ENCODE assay signal across 11 mouse cellular contexts in the genomic region with DNA sequence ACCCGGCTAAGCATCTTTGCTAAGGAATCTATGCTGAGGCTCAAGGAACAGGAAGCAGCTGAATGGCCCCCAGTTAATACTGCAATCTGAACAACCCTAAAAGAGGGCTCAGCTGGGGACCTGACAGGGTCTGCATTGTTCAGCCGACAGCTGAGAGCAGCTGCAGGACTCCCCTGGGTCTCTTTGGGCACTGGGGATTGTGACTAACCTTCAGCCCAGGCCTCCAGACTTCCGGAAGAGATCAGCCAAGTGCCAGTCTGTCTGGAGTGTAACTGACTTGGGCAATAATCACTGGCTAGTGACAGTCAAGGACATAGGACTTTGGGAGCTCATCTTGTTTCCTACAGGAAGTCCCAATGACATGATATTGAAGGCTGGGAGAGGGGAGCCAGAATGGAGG.
DNase-seq lines count a peak whose midpoint lies in the region; ATAC-seq and TF ChIP-seq lines count a peak whose summit lies in the region.
"Had no signal": no experiment of that assay in that cellular context is flagged by ENCODE, and none has a peak within 500 bp of the region (broad histone marks: within the 10 kb centered on the region; RNA-seq: fewer than 3 reads in every experiment).

No protein-coding gene starts in this region.

- DNase-seq in heart, adult 18-20 months = peak; percentile 52 to 68
- DNase-seq in heart, adult 8-10 months (ENCODE audit: low spot score) = no peak
- DNase-seq in 3T3-L1 (ENCODE audit: low read depth, low spot score) = peak; percentile 60
- DNase-seq in heart, postnatal 0 days (ENCODE audit: low spot score) = no peak
- no peak for DNase-seq in left cerebral cortex, adult 9 months (ENCODE audit: low spot score in 2 of 2)
- no peak for DNase-seq in natural killer cell, adult 2 months (ENCODE audit: low spot score in 2 of 2)
- DNase-seq: kidney, adult 11 months; lung, postnatal 10 days; thymus, adult 2 months had no signal

- H3K27me3 ChIP-seq in embryonic facial prominence, embryonic 12.5 days = no peaks in the 10 kb centered on the region
- no peaks in the 10 kb centered on the region for H3K27me3 ChIP-seq in heart, postnatal 0 days (ENCODE audit: control insufficient read depth, insufficient read depth, low read length)

- no peak overlapping the region for H3K9ac ChIP-seq in embryonic facial prominence, embryonic 12.5 days
- no peak overlapping the region for H3K9ac ChIP-seq in heart, postnatal 0 days (replicated peaks; ENCODE audit: low read depth, low read length)

- H3K4me1 ChIP-seq in embryonic facial prominence, embryonic 12.5 days = peaks cover 64% of the 10 kb centered on the region
- H3K4me1 ChIP-seq in heart, postnatal 0 days (ENCODE audit: control insufficient read depth, insufficient read depth) = peaks cover 68% of the 10 kb centered on the region

- no peak for TF ChIP-seq CTCF in heart, postnatal 0 days (IDR thresholded peaks at IDR 0.05; ENCODE audit: low read depth)

- TF ChIP-seq EP300 in heart, postnatal 0 days (IDR thresholded peaks at IDR 0.05; ENCODE audit: low read depth) = 0 out of 2 replicates have a peak, but pooled peaks have one; percentile 40

- no peaks in the 10 kb centered on the region for H3K9me3 ChIP-seq in embryonic facial prominence, embryonic 12.5 days
- no peaks in the 10 kb centered on the region for H3K9me3 ChIP-seq in heart, postnatal 0 days (replicated peaks; ENCODE audit: control insufficient read depth, low read length)

- H3K4me3 ChIP-seq in embryonic facial prominence, embryonic 12.5 days = no peak overlapping the region
- no peak overlapping the region for H3K4me3 ChIP-seq in heart, postnatal 0 days (ENCODE audit: low read depth, low read length)

- 0 out of 2 replicates have a peak, but pooled peaks have one; percentile 48 for ATAC-seq in embryonic facial prominence, embryonic 12.5 days (ENCODE audit: insufficient number of reproducible peaks, insufficient read depth, low FRiP score, low TSS enrichment)
- ATAC-seq in heart, postnatal 0 days (ENCODE audit: insufficient read depth, low read depth) = no peak
- ATAC-seq in monocyte, adult 5-6 weeks (replicated peaks; ENCODE audit: insufficient number of reproducible peaks, low FRiP score, low TSS enrichment, poor library complexity, severe bottlenecking) = no peak

- WGBS in embryonic facial prominence, embryonic 12.5 days = 21% methylated on average over 3 of the region's 3 CpGs
- WGBS in heart, postnatal 0 days = 35% methylated on average over 3 of the region's 3 CpGs

- no peak overlapping the region for H3K4me2 ChIP-seq in embryonic facial prominence, embryonic 12.5 days (replicated peaks)
- H3K4me2 ChIP-seq in heart, postnatal 0 days (ENCODE audit: low read depth, low read length) = no peak overlapping the region

- H3K36me3 ChIP-seq in embryonic facial prominence, embryonic 12.5 days = no peaks in the 10 kb centered on the region
- H3K36me3 ChIP-seq in heart, postnatal 0 days (replicated peaks; ENCODE audit: control insufficient read depth, insufficient read depth, low read length) = no peaks in the 10 kb centered on the region

- peak overlapping the region; percentile 52; the same call in 1 of the 2 replicates for H3K27ac ChIP-seq in embryonic facial prominence, embryonic 12.5 days
- peak overlapping the region; percentile 13; the same call in 1 of the 2 replicates for H3K27ac ChIP-seq in heart, postnatal 0 days (ENCODE audit: low read depth)

Comparison
In these comparisons a context has a peak if more than half of its experiments do, and no peak if none do; other contexts are left out.
1. DNase-seq: peak in heart, adult 18-20 months (2 of 2) and 3T3-L1 (single experiment); none in heart, adult 8-10 months (single experiment), heart, postnatal 0 days (single experiment), left cerebral cortex, adult 9 months (0 of 2) and natural killer cell, adult 2 months (0 of 2).